Mouse (Mus musculus): Measurements from ENCODE around the gene Disc1. TPM values are rescaled to one million over a fixed set of nuclear protein-coding genes. Genes with fewer than 3 reads are reported as not detected.
A peak's percentile ranks its signal among the peaks of the same experiment; 100 is the strongest.

The Disc1 gene
- total RNA-seq, 2 experiments from 2014 or later = 1.3 to 2.3 TPM

- peak; percentile 45 to 55 for DNase-seq (ENCODE audit: low spot score in 2 of 2)
Observed at GRCm38 (mm10) chr8:125116616-125117015, 62.6 kb downstream of the Disc1 start.

- no peak for DNase-seq (ENCODE audit: low spot score in 2 of 2)
Observed at GRCm38 (mm10) chr8:125126482-125126881, 72.5 kb downstream of the Disc1 start.

GRCm38 (mm10) chr8:125127621-125128020 is 73.6 kb downstream of the Disc1 start:
- peak in 1 of 2 experiments; percentile 33 for DNase-seq (ENCODE audit: low spot score in 2 of 2)

- DNase-seq (ENCODE audit: low spot score in 2 of 2) = peak in 1 of 2 experiments; percentile 32
Observed at GRCm38 (mm10) chr8:125128305-125128704, 74.3 kb downstream of the Disc1 start.

GRCm38 (mm10) chr8:125130835-125131234 is 76.8 kb downstream of the Disc1 start:
- DNase-seq (ENCODE audit: low spot score in 2 of 2) = no peak

- DNase-seq (ENCODE audit: low spot score in 2 of 2) = no peak
Observed at GRCm38 (mm10) chr8:125131265-125131664, 77.3 kb downstream of the Disc1 start.

GRCm38 (mm10) chr8:125133685-125134114 is 79.7 kb downstream of the Disc1 start:
- DNase-seq (ENCODE audit: low spot score in 2 of 2) = peak; percentile 15 to 43

- no peak for DNase-seq (ENCODE audit: low spot score in 2 of 2)
Observed at GRCm38 (mm10) chr8:125134876-125135275, 80.9 kb downstream of the Disc1 start.

GRCm38 (mm10) chr8:125139689-125140150 is 85.7 kb downstream of the Disc1 start:
- no peak for DNase-seq (ENCODE audit: low spot score in 2 of 2)

GRCm38 (mm10) chr8:125140965-125141364 is 87.0 kb downstream of the Disc1 start:
- no peak for DNase-seq (ENCODE audit: low spot score in 2 of 2)

GRCm38 (mm10) chr8:125156863-125157640 is 103.1 kb downstream of the Disc1 start:
- no peak for DNase-seq (ENCODE audit: low spot score in 2 of 2)

GRCm38 (mm10) chr8:125157641-125158005 is 103.6 kb downstream of the Disc1 start:
- DNase-seq (ENCODE audit: low spot score in 2 of 2) = no peak

GRCm38 (mm10) chr8:125159387-125159786 is 105.4 kb downstream of the Disc1 start:
- no peak for DNase-seq (ENCODE audit: low spot score in 2 of 2)

GRCm38 (mm10) chr8:125163491-125163890 is 109.5 kb downstream of the Disc1 start:
- DNase-seq (ENCODE audit: low spot score in 2 of 2) = no peak

GRCm38 (mm10) chr8:125163906-125164305 is 109.9 kb downstream of the Disc1 start:
- DNase-seq (ENCODE audit: low spot score in 2 of 2) = no peak

- DNase-seq (ENCODE audit: low spot score in 2 of 2) = peak; percentile 56 to 64
Observed at GRCm38 (mm10) chr8:125165505-125166446, 111.8 kb downstream of the Disc1 start.

GRCm38 (mm10) chr8:125166545-125166944 is 112.5 kb downstream of the Disc1 start:
- DNase-seq (ENCODE audit: low spot score in 2 of 2) = no peak

GRCm38 (mm10) chr8:125166988-125167387 is 113.0 kb downstream of the Disc1 start:
- DNase-seq (ENCODE audit: low spot score in 2 of 2) = no peak

GRCm38 (mm10) chr8:125169628-125170027 is 115.6 kb downstream of the Disc1 start:
- no peak for DNase-seq (ENCODE audit: low spot score in 2 of 2)

GRCm38 (mm10) chr8:125171531-125171930 is 117.5 kb downstream of the Disc1 start:
- DNase-seq (ENCODE audit: low spot score in 2 of 2) = no peak

- DNase-seq (ENCODE audit: low spot score in 2 of 2) = peak in 1 of 2 experiments; percentile 41
Observed at GRCm38 (mm10) chr8:125174237-125174636, 120.2 kb downstream of the Disc1 start.

- no peak for DNase-seq (ENCODE audit: low spot score in 2 of 2)
Observed at GRCm38 (mm10) chr8:125174851-125175250, 120.9 kb downstream of the Disc1 start.

All from adrenal gland, adult 18-20 months (tissue).